Mouse (Mus musculus): ENCODE data around the gene Smc3.

Smc3 gene

GRCm38 (mm10) chr19:53694020-53694419 lies 93.8 kb downstream of the Smc3 start:
- in situ Hi-C loops (cut with MboI, MseI), result loop anchor here (10.0 kb wide), 1 partner anchor 1721 kb away; no protein-coding TSS in a partner anchor

Measured in T-helper 2 cell (primary cell).